Mouse (Mus musculus) frontal cortex, adult 2 months (tissue): Measurements from ENCODE around the gene Mtln. TPM values are rescaled to one million over a fixed set of nuclear protein-coding genes. Genes with fewer than 3 reads are reported as not detected.

ENCODE experiments used
- DNase-seq, 2 experiments: peaks; one replicate each; pipeline ENCODE4 v3.0.0; 2022; ENCODE audit warnings: low spot score in 1 of 2; ENCODE audit errors: extremely low spot score in 1 of 2
- polyA plus RNA-seq: library from polyadenylated mRNA; depleted of rRNA; stranded (reverse); fragments of >200 nt; gene quantifications from 2 replicates; pipeline ENCODE4 v1.2.3, GENCODE M21; 2012; rRNA removed

Gene Mtln
- 94.7 and 95.5 TPM in 2 replicates for polyA plus RNA-seq

- peak; percentile 86 to 96 for DNase-seq
Observed at GRCm38 (mm10) chr2:127791919-127792603, at the start of gene Mtln. Gene Mtln, minus strand, starts transcription at chr2:127792488.

GRCm38 (mm10) chr2:127841402-127841801 lies 49.1 kb upstream of the Mtln start:
- no peak for DNase-seq

- DNase-seq, result no peak
Observed at GRCm38 (mm10) chr2:127839425-127839824, 47.1 kb upstream of the Mtln start.

GRCm38 (mm10) chr2:127838576-127838975 lies 46.3 kb upstream of the Mtln start, which contains the start of gene Acoxl:
Gene Acoxl, plus strand, starts transcription at chr2:127838876.
- no peak for DNase-seq

GRCm38 (mm10) chr2:127832833-127833190 lies 40.5 kb upstream of the Mtln start:
- peak in 1 of 2 experiments; percentile 19 for DNase-seq

- DNase-seq, result no peak
Observed at GRCm38 (mm10) chr2:127832103-127832832, 40.0 kb upstream of the Mtln start.

- peak; percentile 80 to 93 for DNase-seq
Observed at GRCm38 (mm10) chr2:127831401-127832102, 39.3 kb upstream of the Mtln start, which contains the start of gene Bub1. Gene Bub1, minus strand, starts transcription at chr2:127831865.

- DNase-seq, result no peak
Observed at GRCm38 (mm10) chr2:127789651-127790270, 2.5 kb downstream of the Mtln start.

GRCm38 (mm10) chr2:127789138-127789537 lies 3.1 kb downstream of the Mtln start:
- peak in 1 of 2 experiments; percentile 19 for DNase-seq

- DNase-seq, result peak; percentile 56 to 88
Observed at GRCm38 (mm10) chr2:127788440-127789116, 3.7 kb downstream of the Mtln start, which contains the start of gene Nphp1. Gene Nphp1, minus strand, starts transcription at chr2:127788897.

- no peak for DNase-seq
Observed at GRCm38 (mm10) chr2:127787226-127787625, 5.1 kb downstream of the Mtln start.

- DNase-seq, result no peak
Observed at GRCm38 (mm10) chr2:127778451-127778850, 13.8 kb downstream of the Mtln start.

- DNase-seq, result no peak
Observed at GRCm38 (mm10) chr2:127775013-127775412, 17.3 kb downstream of the Mtln start.

GRCm38 (mm10) chr2:127774578-127774941 lies 17.7 kb downstream of the Mtln start:
- no peak for DNase-seq

- DNase-seq, result no peak
Observed at GRCm38 (mm10) chr2:127773938-127774577, 18.2 kb downstream of the Mtln start.

GRCm38 (mm10) chr2:127761587-127761986 lies 30.7 kb downstream of the Mtln start:
- DNase-seq, result no peak

GRCm38 (mm10) chr2:127760429-127761000 lies 31.8 kb downstream of the Mtln start:
- DNase-seq, result no peak

- no peak for DNase-seq
Observed at GRCm38 (mm10) chr2:127760014-127760413, 32.3 kb downstream of the Mtln start.

- DNase-seq, result no peak
Observed at GRCm38 (mm10) chr2:127759157-127759880, 33.0 kb downstream of the Mtln start.
